Mouse (Mus musculus) splenic B cell, adult 2 months (primary cell): ENCODE results near the gene Kxd1.

Experiments
- DNase-seq: peaks from one replicate; pipeline ENCODE4 v3.0.0-alpha.2; 2011; ENCODE audit warnings: low read depth, low spot score
- H3K27me3 ChIP-seq: 2 replicates; pipeline ENCODE4 v1.6.1; 2012; ENCODE audit warnings: mild to moderate bottlenecking, low read length, moderate library complexity, mixed read lengths; ENCODE audit not compliant: control insufficient read depth, poor library complexity, insufficient read depth, severe bottlenecking
- H3K36me3 ChIP-seq: 2 replicates; pipeline ENCODE4 v1.6.1; 2012; ENCODE audit warnings: mild to moderate bottlenecking, low read length, moderate library complexity, mixed read lengths; ENCODE audit not compliant: control insufficient read depth, poor library complexity, insufficient read depth, severe bottlenecking

The Kxd1 gene

GRCm38 (mm10) chr8:70486941-70487520, 40.7 kb downstream of the Kxd1 start, which contains the start of gene Tmem59l:
Gene Tmem59l (minus strand): TSS chr8:70487358.
- Histone ChIP-seq H3K27me3 (peaks cover 2% of the 10 kb centered on the region), H3K36me3 (no peaks in the 10 kb centered on the region)
- DNase-seq = no peak

- DNase-seq = no peak
- no peaks in the 10 kb centered on the region for H3K36me3 ChIP-seq
- no peaks in the 10 kb centered on the region; the same call in 1 of the 2 replicates for H3K27me3 ChIP-seq
Observed at GRCm38 (mm10) chr8:70486191-70486681, 41.5 kb downstream of the Kxd1 start.

- Histone ChIP-seq H3K36me3 (no peaks in the 10 kb centered on the region), H3K27me3 (no peaks in the 10 kb centered on the region)
- no peak for DNase-seq
Observed at GRCm38 (mm10) chr8:70482943-70483342, 44.8 kb downstream of the Kxd1 start.

- H3K36me3 ChIP-seq = no peaks in the 10 kb centered on the region
- no peaks in the 10 kb centered on the region for H3K27me3 ChIP-seq
- DNase-seq = no peak
Observed at GRCm38 (mm10) chr8:70481908-70482307, 45.8 kb downstream of the Kxd1 start.

- Histone ChIP-seq H3K36me3 (no peaks in the 10 kb centered on the region), H3K27me3 (no peaks in the 10 kb centered on the region)
- peak; percentile 58 for DNase-seq
Observed at GRCm38 (mm10) chr8:70477269-70477982, 50.3 kb downstream of the Kxd1 start.

- Histone ChIP-seq H3K27me3 (no peaks in the 10 kb centered on the region), H3K36me3 (no peaks in the 10 kb centered on the region)
- DNase-seq = peak; percentile 97
Observed at GRCm38 (mm10) chr8:70476333-70477268, 51.2 kb downstream of the Kxd1 start, which contains the start of gene Klhl26. Gene Klhl26 (minus strand): TSS chr8:70476968.

GRCm38 (mm10) chr8:70471856-70472255, 55.9 kb downstream of the Kxd1 start:
- no peaks in the 10 kb centered on the region for H3K36me3 ChIP-seq
- no peak for DNase-seq
- no peaks in the 10 kb centered on the region for H3K27me3 ChIP-seq

- H3K27me3 ChIP-seq = no peaks in the 10 kb centered on the region
- no peaks in the 10 kb centered on the region for H3K36me3 ChIP-seq
- no peak for DNase-seq
Observed at GRCm38 (mm10) chr8:70469938-70470337, 57.8 kb downstream of the Kxd1 start.

- H3K36me3 ChIP-seq = no peaks in the 10 kb centered on the region
- no peaks in the 10 kb centered on the region for H3K27me3 ChIP-seq
- no peak for DNase-seq
Observed at GRCm38 (mm10) chr8:70469295-70469916, 58.4 kb downstream of the Kxd1 start.

- H3K27me3 ChIP-seq = no peaks in the 10 kb centered on the region
- H3K36me3 ChIP-seq = no peaks in the 10 kb centered on the region
- no peak for DNase-seq
Observed at GRCm38 (mm10) chr8:70468733-70469132, 59.0 kb downstream of the Kxd1 start.

- H3K27me3 ChIP-seq = no peaks in the 10 kb centered on the region
- no peaks in the 10 kb centered on the region for H3K36me3 ChIP-seq
- DNase-seq = no peak
Observed at GRCm38 (mm10) chr8:70467907-70468306, 59.8 kb downstream of the Kxd1 start.

GRCm38 (mm10) chr8:70467229-70467725, 60.5 kb downstream of the Kxd1 start:
- no peak for DNase-seq
- Histone ChIP-seq H3K27me3 (no peaks in the 10 kb centered on the region), H3K36me3 (no peaks in the 10 kb centered on the region)

GRCm38 (mm10) chr8:70466771-70467170, 61.0 kb downstream of the Kxd1 start:
- no peaks in the 10 kb centered on the region for H3K27me3 ChIP-seq

GRCm38 (mm10) chr8:70466305-70466704, 61.5 kb downstream of the Kxd1 start:
- no peaks in the 10 kb centered on the region for H3K27me3 ChIP-seq
- no peak for DNase-seq
- H3K36me3 ChIP-seq = no peaks in the 10 kb centered on the region

More at GRCm38 (mm10) chr8:70466771-70467170, 61.0 kb downstream of the Kxd1 start:
- no peak for DNase-seq
- no peaks in the 10 kb centered on the region for H3K36me3 ChIP-seq
